ENCODE assay signal across 26 mouse cellular contexts in genomic region chr11:116170003-116170800, GRCm38 (mm10). TPM values are rescaled to one million over a fixed set of nuclear protein-coding genes. Genes with fewer than 3 reads are reported as not detected.
A peak's percentile ranks its signal among the peaks of the same experiment; 100 is the strongest.
DNase-seq lines count a peak whose midpoint lies in the region; ATAC-seq and TF ChIP-seq lines count a peak whose summit lies in the region.
"Had no signal": no experiment of that assay in that cellular context is flagged by ENCODE, and none has a peak within 500 bp of the region (broad histone marks: within the 10 kb centered on the region; RNA-seq: fewer than 3 reads in every experiment).

No protein-coding gene starts in this region.

- peaks cover 35% of the 10 kb centered on the region for H3K36me3 ChIP-seq in intestine, postnatal 0 days (ENCODE audit: control insufficient read depth, insufficient read depth)
- peaks cover 30% of the 10 kb centered on the region for H3K36me3 ChIP-seq in intestine, embryonic 15.5 days
- peaks cover 4% of the 10 kb centered on the region; the same call in 1 of the 2 replicates for H3K36me3 ChIP-seq in midbrain, embryonic 11.5 days (ENCODE audit: control insufficient read depth, insufficient read depth, low read length)
- H3K36me3 ChIP-seq in midbrain, embryonic 14.5 days (ENCODE audit: control insufficient read depth, insufficient read depth, low read length), result peaks cover 46% of the 10 kb centered on the region
- peaks cover 46% of the 10 kb centered on the region for H3K36me3 ChIP-seq in kidney, embryonic 15.5 days

- ATAC-seq in intestine, postnatal 0 days, result no peak; the same call in 1 of the 2 replicates
- no peak for ATAC-seq in intestine, embryonic 15.5 days
- no peak for ATAC-seq in midbrain, embryonic 11.5 days (ENCODE audit: low FRiP score)
- no peak for ATAC-seq in midbrain, embryonic 14.5 days (ENCODE audit: low FRiP score, low TSS enrichment)
- no peak for ATAC-seq in kidney, embryonic 15.5 days (replicated peaks; ENCODE audit: low FRiP score)
- ATAC-seq: forebrain, embryonic 13.5 days; intestine, embryonic 16.5 days had no signal

- no peak overlapping the region for H3K4me2 ChIP-seq in intestine, postnatal 0 days (replicated peaks; ENCODE audit: low read depth)
- H3K4me2 ChIP-seq in intestine, embryonic 15.5 days (replicated peaks), result no peak overlapping the region
- H3K4me2 ChIP-seq in midbrain, embryonic 11.5 days, result no peak overlapping the region
- no peak overlapping the region for H3K4me2 ChIP-seq in midbrain, embryonic 14.5 days (ENCODE audit: low read length)
- no peak overlapping the region for H3K4me2 ChIP-seq in kidney, embryonic 15.5 days
- H3K4me2 ChIP-seq: forebrain, embryonic 13.5 days; hindbrain, embryonic 15.5 days; liver, embryonic 15.5 days; midbrain, embryonic 12.5 days; neural tube, embryonic 13.5 days; stomach, embryonic 15.5 days had no signal

- peak; percentile 81 for DNase-seq in midbrain, embryonic 11.5 days (ENCODE audit: low spot score, missing footprints)
- DNase-seq in midbrain, embryonic 14.5 days, result no peak
- peak; percentile 46 to 70 for DNase-seq in kidney, postnatal 36 days
- no peak for DNase-seq in lung, adult 18-20 months
- DNase-seq in thymus, postnatal 4 days, result no peak
- DNase-seq: adrenal gland, adult 8-10 months; cerebellum, adult 8-10 months; cerebellum, postnatal 36 days; gastrocnemius, postnatal 14 days; heart, postnatal 14 days; left cerebral cortex, postnatal 4 days; lung, postnatal 36 days; retina, postnatal 1 day; right cerebral cortex, postnatal 25 days had no signal

- 46% methylated on average over 5 of the region's 5 CpGs for WGBS in intestine, postnatal 0 days
- WGBS in intestine, embryonic 15.5 days, result 82% methylated on average over 5 of the region's 5 CpGs
- WGBS in midbrain, embryonic 11.5 days, result 86% methylated on average over 5 of the region's 5 CpGs
- WGBS in midbrain, embryonic 14.5 days, result 88% methylated on average over 5 of the region's 5 CpGs
- 80% methylated on average over 5 of the region's 5 CpGs for WGBS in kidney, embryonic 15.5 days

- H3K27me3 ChIP-seq in intestine, postnatal 0 days (replicated peaks; ENCODE audit: control insufficient read depth, insufficient read depth, low read length), result no peaks in the 10 kb centered on the region
- H3K27me3 ChIP-seq in intestine, embryonic 15.5 days (replicated peaks), result no peaks in the 10 kb centered on the region
- H3K27me3 ChIP-seq in midbrain, embryonic 11.5 days (ENCODE audit: control insufficient read depth, insufficient read depth, low read length), result no peaks in the 10 kb centered on the region
- no peaks in the 10 kb centered on the region for H3K27me3 ChIP-seq in midbrain, embryonic 14.5 days (ENCODE audit: control insufficient read depth, insufficient read depth, low read length)
- H3K27me3 ChIP-seq in kidney, embryonic 15.5 days, result no peaks in the 10 kb centered on the region
- H3K27me3 ChIP-seq: forebrain, embryonic 13.5 days; hindbrain, embryonic 15.5 days; liver, embryonic 15.5 days; midbrain, embryonic 12.5 days; neural tube, embryonic 13.5 days; stomach, embryonic 15.5 days had no signal

- no peak for TF ChIP-seq CTCF in intestine, postnatal 0 days (IDR thresholded peaks at IDR 0.05; ENCODE audit: low read depth)

- H3K9ac ChIP-seq in intestine, postnatal 0 days (ENCODE audit: low read depth, low read length), result no peak overlapping the region
- H3K9ac ChIP-seq in intestine, embryonic 15.5 days, result no peak overlapping the region
- no peak overlapping the region for H3K9ac ChIP-seq in midbrain, embryonic 11.5 days (ENCODE audit: low read length)
- H3K9ac ChIP-seq in midbrain, embryonic 14.5 days (replicated peaks; ENCODE audit: low read length), result no peak overlapping the region
- no peak overlapping the region for H3K9ac ChIP-seq in kidney, embryonic 15.5 days
- H3K9ac ChIP-seq: forebrain, embryonic 13.5 days; hindbrain, embryonic 15.5 days; liver, embryonic 15.5 days; midbrain, embryonic 12.5 days; neural tube, embryonic 13.5 days; stomach, embryonic 15.5 days had no signal

- no peaks in the 10 kb centered on the region for H3K9me3 ChIP-seq in intestine, postnatal 0 days (ENCODE audit: control insufficient read depth)
- no peaks in the 10 kb centered on the region for H3K9me3 ChIP-seq in intestine, embryonic 15.5 days
- no peaks in the 10 kb centered on the region for H3K9me3 ChIP-seq in midbrain, embryonic 11.5 days (ENCODE audit: control insufficient read depth, low read length)
- no peaks in the 10 kb centered on the region for H3K9me3 ChIP-seq in midbrain, embryonic 14.5 days (ENCODE audit: control insufficient read depth, low read length)
- no peaks in the 10 kb centered on the region for H3K9me3 ChIP-seq in kidney, embryonic 15.5 days (replicated peaks)
- H3K9me3 ChIP-seq: forebrain, embryonic 13.5 days; hindbrain, embryonic 10.5 days; hindbrain, embryonic 15.5 days; liver, embryonic 15.5 days; midbrain, embryonic 12.5 days; neural tube, embryonic 13.5 days; stomach, embryonic 15.5 days had no signal

- H3K27ac ChIP-seq in intestine, postnatal 0 days (ENCODE audit: low read depth, low read length), result peak overlapping the region; percentile 37; the same call in 1 of the 2 replicates
- H3K27ac ChIP-seq in intestine, embryonic 15.5 days, result no peak overlapping the region
- H3K27ac ChIP-seq in midbrain, embryonic 11.5 days (ENCODE audit: low read depth, low read length), result no peak overlapping the region
- H3K27ac ChIP-seq in midbrain, embryonic 14.5 days (replicated peaks; ENCODE audit: low read depth, low read length), result no peak overlapping the region
- 0 out of 2 replicates have a peak overlapping the region, but pooled peaks have one; percentile 49 for H3K27ac ChIP-seq in kidney, embryonic 15.5 days
- H3K27ac ChIP-seq: forebrain, embryonic 13.5 days; hindbrain, embryonic 10.5 days; hindbrain, embryonic 15.5 days; layer of hippocampus, adult 2 months; liver, embryonic 15.5 days; midbrain, embryonic 12.5 days; neural tube, embryonic 13.5 days; stomach, embryonic 15.5 days had no signal

- peaks cover 5% of the 10 kb centered on the region; the same call in 1 of the 2 replicates for H3K4me1 ChIP-seq in intestine, postnatal 0 days (replicated peaks; ENCODE audit: control insufficient read depth, insufficient read depth, low read length)
- peaks cover 4% of the 10 kb centered on the region; the same call in 1 of the 2 replicates for H3K4me1 ChIP-seq in intestine, embryonic 15.5 days (replicated peaks)
- H3K4me1 ChIP-seq in midbrain, embryonic 11.5 days (ENCODE audit: control insufficient read depth, insufficient read depth, low read length), result peaks cover 12% of the 10 kb centered on the region; the same call in 1 of the 2 replicates
- peaks cover 9% of the 10 kb centered on the region for H3K4me1 ChIP-seq in midbrain, embryonic 14.5 days (ENCODE audit: control insufficient read depth, insufficient read depth, low read length)
- peaks cover 35% of the 10 kb centered on the region for H3K4me1 ChIP-seq in kidney, embryonic 15.5 days

- no peak overlapping the region for H3K4me3 ChIP-seq in intestine, postnatal 0 days (ENCODE audit: low read depth, low read length)
- H3K4me3 ChIP-seq in intestine, embryonic 15.5 days (replicated peaks), result no peak overlapping the region
- no peak overlapping the region for H3K4me3 ChIP-seq in midbrain, embryonic 11.5 days (ENCODE audit: low read depth, low read length)
- H3K4me3 ChIP-seq in midbrain, embryonic 14.5 days (replicated peaks; ENCODE audit: low read depth, low read length), result no peak overlapping the region
- no peak overlapping the region for H3K4me3 ChIP-seq in kidney, embryonic 15.5 days (replicated peaks)
- H3K4me3 ChIP-seq: forebrain, embryonic 13.5 days; hindbrain, embryonic 10.5 days; hindbrain, embryonic 15.5 days; layer of hippocampus, adult 2 months; liver, embryonic 15.5 days; midbrain, embryonic 12.5 days; neural tube, embryonic 13.5 days; stomach, embryonic 15.5 days had no signal

RNA-seq across cellular contexts. Expression of gene Fbf1, which starts 2.2 kb away (rescaled TPM):
- polyA plus RNA-seq in intestine, postnatal 0 days (2015; fragmentation: Nextera tagmentation; extraction: Ambion mirVana), result 3.7 and 4.8 TPM in 2 replicates
- polyA plus RNA-seq in intestine, embryonic 15.5 days (2015; fragmentation: Nextera tagmentation; extraction: Ambion mirVana), result 20.8 and 22.0 TPM in 2 replicates
- 28.7 and 30.1 TPM in 2 replicates for polyA plus RNA-seq in midbrain, embryonic 11.5 days (2014; fragmentation: Nextera tagmentation; extraction: Ambion mirVana)
- polyA plus RNA-seq in midbrain, embryonic 14.5 days (2014; fragmentation: Nextera tagmentation; extraction: Ambion mirVana), result 44.2 and 58.9 TPM in 2 replicates
- 37.4 and 41.4 TPM in 2 replicates for polyA plus RNA-seq in kidney, embryonic 15.5 days (2015; fragmentation: Nextera tagmentation; extraction: Ambion mirVana)

RNA-seq across cellular contexts. Expression of gene Ten1, which starts 28.5 kb away (rescaled TPM):
- 64.6 and 66.8 TPM in 2 replicates for polyA plus RNA-seq in intestine, postnatal 0 days (2015; fragmentation: Nextera tagmentation; extraction: Ambion mirVana)
- 98.0 and 100 TPM in 2 replicates for polyA plus RNA-seq in intestine, embryonic 15.5 days (2015; fragmentation: Nextera tagmentation; extraction: Ambion mirVana)
- 48.6 and 55.6 TPM in 2 replicates for polyA plus RNA-seq in midbrain, embryonic 11.5 days (2014; fragmentation: Nextera tagmentation; extraction: Ambion mirVana)
- 77.0 and 97.9 TPM in 2 replicates for polyA plus RNA-seq in midbrain, embryonic 14.5 days (2014; fragmentation: Nextera tagmentation; extraction: Ambion mirVana)
- polyA plus RNA-seq in kidney, embryonic 15.5 days (2015; fragmentation: Nextera tagmentation; extraction: Ambion mirVana), result 75.6 and 79.4 TPM in 2 replicates

RNA-seq across cellular contexts. Expression of gene Acox1, which starts 28.6 kb away (rescaled TPM):
- polyA plus RNA-seq in intestine, postnatal 0 days (2015; fragmentation: Nextera tagmentation; extraction: Ambion mirVana), result 98.9 and 114 TPM in 2 replicates
- 56.9 and 59.4 TPM in 2 replicates for polyA plus RNA-seq in intestine, embryonic 15.5 days (2015; fragmentation: Nextera tagmentation; extraction: Ambion mirVana)
- 32.8 and 36.1 TPM in 2 replicates for polyA plus RNA-seq in midbrain, embryonic 11.5 days (2014; fragmentation: Nextera tagmentation; extraction: Ambion mirVana)
- polyA plus RNA-seq in midbrain, embryonic 14.5 days (2014; fragmentation: Nextera tagmentation; extraction: Ambion mirVana), result 50.5 and 68.3 TPM in 2 replicates
- 32.6 and 35.9 TPM in 2 replicates for polyA plus RNA-seq in kidney, embryonic 15.5 days (2015; fragmentation: Nextera tagmentation; extraction: Ambion mirVana)

RNA-seq across cellular contexts. Expression of gene Mrpl38, which starts 31.5 kb away (rescaled TPM):
- 35.6 and 38.5 TPM in 2 replicates for polyA plus RNA-seq in intestine, postnatal 0 days (2015; fragmentation: Nextera tagmentation; extraction: Ambion mirVana)
- 107 and 109 TPM in 2 replicates for polyA plus RNA-seq in intestine, embryonic 15.5 days (2015; fragmentation: Nextera tagmentation; extraction: Ambion mirVana)
- polyA plus RNA-seq in midbrain, embryonic 11.5 days (2014; fragmentation: Nextera tagmentation; extraction: Ambion mirVana), result 96.3 and 97.0 TPM in 2 replicates
- 72.5 and 81.4 TPM in 2 replicates for polyA plus RNA-seq in midbrain, embryonic 14.5 days (2014; fragmentation: Nextera tagmentation; extraction: Ambion mirVana)
- 102 and 112 TPM in 2 replicates for polyA plus RNA-seq in kidney, embryonic 15.5 days (2015; fragmentation: Nextera tagmentation; extraction: Ambion mirVana)

RNA-seq across cellular contexts. Expression of gene Trim65, which starts 39.3 kb away (rescaled TPM):
- 3.1 and 3.3 TPM in 2 replicates for polyA plus RNA-seq in intestine, postnatal 0 days (2015; fragmentation: Nextera tagmentation; extraction: Ambion mirVana)
- 6.4 and 7.1 TPM in 2 replicates for polyA plus RNA-seq in intestine, embryonic 15.5 days (2015; fragmentation: Nextera tagmentation; extraction: Ambion mirVana)
- 1.3 TPM in 2 replicates for polyA plus RNA-seq in midbrain, embryonic 11.5 days (2014; fragmentation: Nextera tagmentation; extraction: Ambion mirVana)
- 1.6 and 2.0 TPM in 2 replicates for polyA plus RNA-seq in midbrain, embryonic 14.5 days (2014; fragmentation: Nextera tagmentation; extraction: Ambion mirVana)
- polyA plus RNA-seq in kidney, embryonic 15.5 days (2015; fragmentation: Nextera tagmentation; extraction: Ambion mirVana), result 4.5 and 5.4 TPM in 2 replicates

Comparison
In these comparisons a context has a peak if more than half of its experiments do, and no peak if none do; other contexts are left out.
1. H3K27ac ChIP-seq: peak in intestine, postnatal 0 days (single experiment) and kidney, embryonic 15.5 days (single experiment); none in intestine, embryonic 15.5 days (single experiment), midbrain, embryonic 11.5 days (single experiment) and midbrain, embryonic 14.5 days (single experiment).
2. DNase-seq: peak in midbrain, embryonic 11.5 days (single experiment) and kidney, postnatal 36 days (2 of 2); none in midbrain, embryonic 14.5 days (single experiment), lung, adult 18-20 months (0 of 2) and thymus, postnatal 4 days (single experiment).